9 mouse cellular contexts compared by ENCODE assay signal in the genomic region with DNA sequence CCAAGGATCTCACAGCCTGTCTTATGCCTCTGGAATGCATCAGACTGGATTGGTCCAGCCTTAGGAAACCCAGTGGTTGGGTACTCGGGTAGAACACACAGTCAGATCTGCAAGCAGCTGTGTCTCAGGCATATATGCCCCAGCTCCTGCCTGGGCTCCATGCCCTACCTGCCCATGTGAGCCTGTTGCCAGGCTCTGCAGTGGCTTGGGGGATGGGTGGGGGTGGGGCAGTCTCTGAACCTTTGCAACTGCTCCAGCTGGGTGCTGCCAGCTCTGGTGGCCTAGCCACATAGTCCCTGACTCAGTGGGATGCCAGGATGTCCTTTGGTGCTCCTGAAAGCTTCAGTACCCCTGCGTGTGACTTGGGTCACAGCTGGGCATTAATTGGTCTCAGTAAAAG. TPM values are rescaled to one million over a fixed set of nuclear protein-coding genes. Genes with fewer than 3 reads are reported as not detected.
DNase-seq lines count a peak whose midpoint lies in the region; ATAC-seq and TF ChIP-seq lines count a peak whose summit lies in the region.
"Had no signal": no experiment of that assay in that cellular context is flagged by ENCODE, and none has a peak within 500 bp of the region (broad histone marks: within the 10 kb centered on the region; RNA-seq: fewer than 3 reads in every experiment).

No protein-coding gene starts in this region.

- no peaks in the 10 kb centered on the region for H3K27me3 ChIP-seq in kidney, embryonic 16.5 days (ENCODE audit: insufficient read depth, low read length)
- H3K27me3 ChIP-seq in embryonic facial prominence, embryonic 14.5 days (replicated peaks; ENCODE audit: control insufficient read depth, insufficient read depth, low read length) = no peaks in the 10 kb centered on the region; the same call in 1 of the 2 replicates
- no peaks in the 10 kb centered on the region for H3K27me3 ChIP-seq in intestine, postnatal 0 days (replicated peaks; ENCODE audit: control insufficient read depth, insufficient read depth, low read length)
- no peaks in the 10 kb centered on the region for H3K27me3 ChIP-seq in neural tube, embryonic 13.5 days

- H3K4me1 ChIP-seq in kidney, embryonic 16.5 days (ENCODE audit: insufficient read depth, low read length) = peaks cover 21% of the 10 kb centered on the region
- peaks cover 26% of the 10 kb centered on the region for H3K4me1 ChIP-seq in embryonic facial prominence, embryonic 14.5 days (ENCODE audit: control insufficient read depth, insufficient read depth, low read length)
- H3K4me1 ChIP-seq in intestine, postnatal 0 days (replicated peaks; ENCODE audit: control insufficient read depth, insufficient read depth, low read length) = 0 out of 2 replicates have a peak, but pooled peaks cover 12% of the 10 kb centered on the region
- peaks cover 30% of the 10 kb centered on the region for H3K4me1 ChIP-seq in neural tube, embryonic 13.5 days (replicated peaks)

- no peak overlapping the region for H3K27ac ChIP-seq in kidney, embryonic 16.5 days (ENCODE audit: low read length)
- H3K27ac ChIP-seq in embryonic facial prominence, embryonic 14.5 days (replicated peaks; ENCODE audit: low read depth, low read length) = no peak overlapping the region
- H3K27ac ChIP-seq in intestine, postnatal 0 days (ENCODE audit: low read depth, low read length) = no peak overlapping the region
- H3K27ac ChIP-seq in neural tube, embryonic 13.5 days (replicated peaks) = no peak overlapping the region
- H3K27ac ChIP-seq: heart, embryonic 15.5 days had no signal

- TF ChIP-seq CTCF in intestine, postnatal 0 days (IDR thresholded peaks at IDR 0.05; ENCODE audit: low read depth) = no peak

- no peak overlapping the region for H3K9ac ChIP-seq in kidney, embryonic 16.5 days (replicated peaks; ENCODE audit: low read length)
- no peak overlapping the region for H3K9ac ChIP-seq in embryonic facial prominence, embryonic 14.5 days (ENCODE audit: low read depth, low read length)
- H3K9ac ChIP-seq in intestine, postnatal 0 days (ENCODE audit: low read depth, low read length) = no peak overlapping the region
- H3K9ac ChIP-seq in neural tube, embryonic 13.5 days = peak overlapping the region; percentile 66; the same call in 1 of the 2 replicates

- peak overlapping the region; percentile 78 for H3K4me2 ChIP-seq in kidney, embryonic 16.5 days (replicated peaks; ENCODE audit: low read depth, low read length)
- 0 out of 2 replicates have a peak overlapping the region, but pooled peaks have one; percentile 45 for H3K4me2 ChIP-seq in embryonic facial prominence, embryonic 14.5 days (ENCODE audit: low read depth, low read length)
- H3K4me2 ChIP-seq in intestine, postnatal 0 days (replicated peaks; ENCODE audit: low read depth) = peak overlapping the region; percentile 70
- peak overlapping the region; percentile 55 for H3K4me2 ChIP-seq in neural tube, embryonic 13.5 days

- no peaks in the 10 kb centered on the region for H3K9me3 ChIP-seq in kidney, embryonic 16.5 days (ENCODE audit: low read length)
- no peaks in the 10 kb centered on the region for H3K9me3 ChIP-seq in embryonic facial prominence, embryonic 14.5 days (ENCODE audit: control insufficient read depth, low read length)
- no peaks in the 10 kb centered on the region for H3K9me3 ChIP-seq in intestine, postnatal 0 days (ENCODE audit: control insufficient read depth)
- no peaks in the 10 kb centered on the region for H3K9me3 ChIP-seq in neural tube, embryonic 13.5 days
- H3K9me3 ChIP-seq: heart, embryonic 15.5 days had no signal

- WGBS in kidney, embryonic 16.5 days = 18% methylated on average over 2 of the region's 2 CpGs
- 17% methylated on average over 2 of the region's 2 CpGs for WGBS in embryonic facial prominence, embryonic 14.5 days
- 27% methylated on average over 2 of the region's 2 CpGs for WGBS in intestine, postnatal 0 days
- WGBS in neural tube, embryonic 13.5 days = 9% methylated on average over 2 of the region's 2 CpGs

- DNase-seq in kidney, adult 9 months = no peak
- no peak for DNase-seq in embryonic facial prominence, embryonic 14.5 days (ENCODE audit: low spot score)
- no peak for DNase-seq in T-cell, adult 2 months (ENCODE audit: low spot score)
- DNase-seq in c-Kit-positive CD71-positive TER-119-positive erythroid progenitor cells, embryonic 14.5 days (ENCODE audit: low spot score) = no peak
- no peak for DNase-seq in cerebellum, adult 11 months

- peak overlapping the region; percentile 63; the same call in 1 of the 2 replicates for H3K4me3 ChIP-seq in kidney, embryonic 16.5 days (ENCODE audit: low read length)
- H3K4me3 ChIP-seq in embryonic facial prominence, embryonic 14.5 days (ENCODE audit: low read depth, low read length) = no peak overlapping the region
- H3K4me3 ChIP-seq in intestine, postnatal 0 days (ENCODE audit: low read depth, low read length) = peak overlapping the region; percentile 48; the same call in 1 of the 2 replicates
- peak overlapping the region; percentile 40; the same call in 1 of the 2 replicates for H3K4me3 ChIP-seq in neural tube, embryonic 13.5 days

- H3K36me3 ChIP-seq in kidney, embryonic 16.5 days (ENCODE audit: insufficient read depth, low read length) = no peaks in the 10 kb centered on the region
- H3K36me3 ChIP-seq in embryonic facial prominence, embryonic 14.5 days (ENCODE audit: control insufficient read depth, insufficient read depth, low read length) = no peaks in the 10 kb centered on the region
- H3K36me3 ChIP-seq in intestine, postnatal 0 days (ENCODE audit: control insufficient read depth, insufficient read depth) = no peaks in the 10 kb centered on the region
- no peaks in the 10 kb centered on the region for H3K36me3 ChIP-seq in neural tube, embryonic 13.5 days
- H3K36me3 ChIP-seq: heart, embryonic 15.5 days had no signal

- no peak for ATAC-seq in kidney, embryonic 16.5 days (ENCODE audit: low FRiP score, low TSS enrichment)
- ATAC-seq in embryonic facial prominence, embryonic 14.5 days (ENCODE audit: low read depth) = no peak
- no peak for ATAC-seq in intestine, postnatal 0 days
- ATAC-seq in neural tube, embryonic 13.5 days (ENCODE audit: low read depth) = no peak

RNA-seq across cellular contexts. Expression of gene Vsig8, which starts 6.4 kb away (rescaled TPM):
- 0.34 and 0.68 TPM in 2 replicates for polyA plus RNA-seq in kidney, embryonic 16.5 days (2015; fragmentation: Nextera tagmentation; extraction: Ambion mirVana)
- polyA plus RNA-seq in embryonic facial prominence, embryonic 14.5 days (2014; fragmentation: Nextera tagmentation; extraction: Ambion mirVana) = 0.45 and 1.6 TPM in 2 replicates
- 0.44 and 0.53 TPM in 2 replicates for polyA plus RNA-seq in intestine, postnatal 0 days (2015; fragmentation: Nextera tagmentation; extraction: Ambion mirVana)
- polyA plus RNA-seq in neural tube, embryonic 13.5 days (2015; fragmentation: Nextera tagmentation; extraction: Ambion mirVana) = 0.82 and 0.85 TPM in 2 replicates

RNA-seq across cellular contexts. Expression of gene Cfap45, which starts 28.7 kb away (rescaled TPM):
- polyA plus RNA-seq in kidney, embryonic 16.5 days (2015; fragmentation: Nextera tagmentation; extraction: Ambion mirVana) = 1.9 and 2.5 TPM in 2 replicates
- polyA plus RNA-seq in embryonic facial prominence, embryonic 14.5 days (2014; fragmentation: Nextera tagmentation; extraction: Ambion mirVana) = 6.5 and 8.9 TPM in 2 replicates
- 0.77 and 1.3 TPM in 2 replicates for polyA plus RNA-seq in intestine, postnatal 0 days (2015; fragmentation: Nextera tagmentation; extraction: Ambion mirVana)
- polyA plus RNA-seq in neural tube, embryonic 13.5 days (2015; fragmentation: Nextera tagmentation; extraction: Ambion mirVana) = 2.5 and 3.1 TPM in 2 replicates

RNA-seq across cellular contexts. Expression of gene Slamf8, which starts 41.1 kb away (rescaled TPM):
- 0.12 TPM in 1 of 2 replicates, not detected in the other for polyA plus RNA-seq in kidney, embryonic 16.5 days (2015; fragmentation: Nextera tagmentation; extraction: Ambion mirVana)
- 0.17 TPM in 1 of 2 replicates, not detected in the other for polyA plus RNA-seq in embryonic facial prominence, embryonic 14.5 days (2014; fragmentation: Nextera tagmentation; extraction: Ambion mirVana)
- polyA plus RNA-seq in intestine, postnatal 0 days (2015; fragmentation: Nextera tagmentation; extraction: Ambion mirVana) = 0.27 and 0.52 TPM in 2 replicates
- not detected in 2 replicates for polyA plus RNA-seq in neural tube, embryonic 13.5 days (2015; fragmentation: Nextera tagmentation; extraction: Ambion mirVana)
- polyA plus RNA-seq: heart, embryonic 15.5 days had no signal

RNA-seq across cellular contexts. Expression of gene Tagln2, which starts 49.5 kb away (rescaled TPM):
- 280 and 282 TPM in 2 replicates for polyA plus RNA-seq in kidney, embryonic 16.5 days (2015; fragmentation: Nextera tagmentation; extraction: Ambion mirVana)
- 192 and 231 TPM in 2 replicates for polyA plus RNA-seq in embryonic facial prominence, embryonic 14.5 days (2014; fragmentation: Nextera tagmentation; extraction: Ambion mirVana)
- polyA plus RNA-seq in intestine, postnatal 0 days (2015; fragmentation: Nextera tagmentation; extraction: Ambion mirVana) = 339 and 374 TPM in 2 replicates
- polyA plus RNA-seq in neural tube, embryonic 13.5 days (2015; fragmentation: Nextera tagmentation; extraction: Ambion mirVana) = 160 and 187 TPM in 2 replicates

RNA-seq across cellular contexts. Expression of gene Fcrl6, which starts 53.0 kb away (rescaled TPM):
- polyA plus RNA-seq in kidney, embryonic 16.5 days (2015; fragmentation: Nextera tagmentation; extraction: Ambion mirVana) = not detected in 2 replicates
- 0.13 and 0.26 TPM in 2 replicates for polyA plus RNA-seq in embryonic facial prominence, embryonic 14.5 days (2014; fragmentation: Nextera tagmentation; extraction: Ambion mirVana)
- not detected in 2 replicates for polyA plus RNA-seq in intestine, postnatal 0 days (2015; fragmentation: Nextera tagmentation; extraction: Ambion mirVana)
- polyA plus RNA-seq in neural tube, embryonic 13.5 days (2015; fragmentation: Nextera tagmentation; extraction: Ambion mirVana) = 0.15 and 0.52 TPM in 2 replicates
- polyA plus RNA-seq: heart, embryonic 15.5 days had no signal
